Mouse (Mus musculus) cortical plate, adult 2 months (tissue): ENCODE measurements at regions not wholly inside any gene's neighbourhood (a gene's known extent, or its start where the extent isn't known, plus 50 kb on each side); places are given as distances from the start of the nearest gene placed in this dataset.

Experiments
- CTCF ChIP-seq: fragments of 200-500 bp; IDR thresholded peaks from 2 replicates; pipeline ENCODE4 v1.5.1; 2011; ENCODE audit warnings: mild to moderate bottlenecking, control low read depth, low read length; ENCODE audit not compliant: insufficient read depth; ENCODE audit errors: extremely low read depth
- POLR2A ChIP-seq: fragments of 200-500 bp; IDR thresholded peaks from 2 replicates; pipeline ENCODE4 v1.6.1; 2011; ENCODE audit warnings: mild to moderate bottlenecking, low read length, control low read depth; ENCODE audit not compliant: insufficient read depth; ENCODE audit errors: extremely low read depth

DNA sequence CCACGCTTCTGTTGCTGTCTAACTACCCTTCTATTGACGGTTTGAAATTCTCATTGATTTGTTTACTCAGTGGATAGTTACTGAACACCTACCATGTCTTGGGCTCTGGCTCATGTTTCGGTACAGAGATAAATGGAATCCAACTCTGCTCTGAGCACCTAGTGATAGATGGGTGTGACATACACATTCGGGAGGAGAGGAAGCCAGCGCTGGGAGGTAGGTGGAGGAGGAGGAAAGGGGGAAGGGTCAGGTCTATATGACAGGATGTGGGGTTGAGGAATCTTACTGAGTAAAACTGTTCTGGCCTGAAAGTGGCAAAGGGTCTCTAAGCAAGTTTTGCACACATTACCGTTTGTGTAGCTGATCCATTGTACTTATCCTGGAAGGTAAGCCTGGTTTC lies 177.6 kb upstream of the C9orf72 start:
- TF ChIP-seq POLR2A (no peak), CTCF (no peak)
